Mouse (Mus musculus) testis, adult 2 months (tissue): ENCODE results near the gene Fbxl3. TPM values are rescaled to one million over a fixed set of nuclear protein-coding genes. Genes with fewer than 3 reads are reported as not detected.

Experiments used
- H3K27ac ChIP-seq: fragments of 200-500 bp; 2 replicates; pipeline ENCODE4 v1.5.1; 2012; ENCODE audit warnings: low read depth, low read length; ENCODE audit not compliant: control insufficient read depth, insufficient read depth
- H3K27me3 ChIP-seq: fragments of 200-500 bp; 2 replicates; pipeline ENCODE4 v1.6.1; 2012; ENCODE audit warnings: mild to moderate bottlenecking, low read length, moderate library complexity; ENCODE audit not compliant: control insufficient read depth, insufficient read depth
- H3K36me3 ChIP-seq: fragments of 200-500 bp; 2 replicates; pipeline ENCODE4 v1.6.1; 2012; ENCODE audit warnings: mild to moderate bottlenecking, low read length; ENCODE audit not compliant: control insufficient read depth, insufficient read depth
- H3K4me1 ChIP-seq: fragments of 200-500 bp; 2 replicates; pipeline ENCODE4 v1.6.1; 2012; ENCODE audit warnings: low read length; ENCODE audit not compliant: control insufficient read depth, insufficient read depth
- H3K4me3 ChIP-seq: fragments of 200-500 bp; 2 replicates; pipeline ENCODE4 v1.5.1; 2012; ENCODE audit warnings: low read depth, mild to moderate bottlenecking, low read length, moderate library complexity, mixed read lengths; ENCODE audit not compliant: control insufficient read depth
- CTCF ChIP-seq: fragments of 200-500 bp; IDR thresholded peaks from 2 replicates; pipeline ENCODE4 v1.5.1; 2012; ENCODE audit warnings: low read depth, mild to moderate bottlenecking, inconsistent platforms, low read length, moderate library complexity; ENCODE audit not compliant: control insufficient read depth, insufficient read depth, insufficient replicate concordance
- POLR2A ChIP-seq: fragments of 200-500 bp; IDR thresholded peaks from 2 replicates; pipeline ENCODE4 v1.6.1; 2012; ENCODE audit warnings: low read depth, mild to moderate bottlenecking, inconsistent platforms, low read length, moderate library complexity; ENCODE audit not compliant: control insufficient read depth
- polyA plus RNA-seq: library from polyadenylated mRNA; depleted of rRNA; stranded (reverse); fragments of >200 nt; gene quantifications from 2 replicates; pipeline ENCODE4 v1.2.3, GENCODE M21; 2012

Gene Fbxl3
- polyA plus RNA-seq, 1 experiment: 33.2 TPM

DNA sequence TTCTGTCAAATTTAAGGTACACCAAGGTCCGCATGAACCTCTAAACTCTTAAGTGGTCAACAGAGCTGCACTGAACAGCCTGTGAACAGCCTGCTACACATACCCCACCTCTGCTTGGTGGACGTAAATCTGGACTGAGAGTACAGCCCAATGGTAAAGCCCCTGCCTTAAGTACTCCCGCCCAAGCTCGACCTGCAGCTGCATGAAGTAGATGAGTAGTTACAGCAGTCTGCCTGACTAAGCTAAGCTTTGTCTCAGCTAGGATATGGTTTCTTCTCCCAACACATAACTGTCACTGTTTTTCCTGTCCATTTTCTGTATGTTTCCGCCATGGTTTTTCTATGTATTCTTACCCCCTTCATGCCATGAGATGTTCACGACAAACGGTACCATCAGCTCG, 3.5 kb downstream of the Fbxl3 start:
- H3K36me3 ChIP-seq: no peaks in the 10 kb centered on the region; the same call in 1 of the 2 replicates
- TF ChIP-seq CTCF: no peak
- TF ChIP-seq POLR2A: no peak

DNA sequence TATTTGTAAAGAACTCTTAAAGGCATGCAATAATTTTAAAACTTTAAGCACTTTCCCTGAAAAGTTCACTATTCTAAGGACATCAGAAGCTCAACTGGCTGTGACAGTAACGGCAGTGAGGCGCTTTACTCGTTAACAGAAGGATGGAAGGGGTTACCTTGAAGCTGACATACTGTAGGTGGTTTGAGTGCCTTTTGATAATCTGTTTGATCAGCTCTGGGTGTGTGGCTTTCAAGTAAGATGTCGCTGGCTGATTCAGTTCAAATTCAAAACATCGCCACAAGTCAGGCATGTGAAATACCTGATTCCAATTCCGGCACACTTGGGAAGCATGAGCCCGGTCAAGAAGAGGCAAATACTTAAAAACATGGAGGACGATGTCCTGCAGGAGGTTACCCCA, 4.3 kb downstream of the Fbxl3 start:
- TF ChIP-seq CTCF: no peak
- no peak for TF ChIP-seq POLR2A
- Histone ChIP-seq H3K4me1 (no peaks in the 10 kb centered on the region; the same call in 1 of the 2 replicates), H3K36me3 (no peaks in the 10 kb centered on the region; the same call in 1 of the 2 replicates), H3K27ac (no peak overlapping the region), H3K27me3 (no peaks in the 10 kb centered on the region), H3K4me3 (no peak overlapping the region)

More for the DNA sequence above, 3.5 kb downstream of the Fbxl3 start:
- Histone ChIP-seq H3K4me1 (no peaks in the 10 kb centered on the region; the same call in 1 of the 2 replicates), H3K27ac (no peak overlapping the region), H3K27me3 (no peaks in the 10 kb centered on the region), H3K4me3 (peak overlapping the region; percentile 18; the same call in 1 of the 2 replicates)

DNA sequence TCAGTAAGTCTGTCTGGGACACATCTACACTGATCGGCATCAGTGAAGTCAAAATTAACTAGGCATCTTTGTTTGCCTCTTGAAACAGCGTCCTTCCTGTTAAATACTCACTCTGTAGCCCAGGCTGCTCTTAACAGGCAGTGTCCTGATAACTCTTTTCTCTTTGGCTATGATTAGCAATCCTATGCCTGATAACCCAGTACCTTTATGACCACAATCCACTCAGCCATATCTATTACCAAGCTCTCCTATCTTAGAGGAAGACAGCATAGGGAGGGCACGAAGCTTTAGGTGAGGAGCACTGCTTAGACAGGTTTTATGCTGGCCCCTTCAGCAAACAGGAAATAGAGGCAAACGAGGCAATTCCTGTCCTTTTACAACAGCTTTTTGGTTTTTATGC, 5.7 kb downstream of the Fbxl3 start:
- no peak overlapping the region for H3K27ac ChIP-seq
- H3K4me1 ChIP-seq: no peaks in the 10 kb centered on the region; the same call in 1 of the 2 replicates
- H3K36me3 ChIP-seq: peaks cover 2% of the 10 kb centered on the region
- H3K27me3 ChIP-seq: no peaks in the 10 kb centered on the region
- TF ChIP-seq CTCF: no peak
- no peak for TF ChIP-seq POLR2A
- H3K4me3 ChIP-seq: peak overlapping the region; percentile 42; the same call in 1 of the 2 replicates

DNA sequence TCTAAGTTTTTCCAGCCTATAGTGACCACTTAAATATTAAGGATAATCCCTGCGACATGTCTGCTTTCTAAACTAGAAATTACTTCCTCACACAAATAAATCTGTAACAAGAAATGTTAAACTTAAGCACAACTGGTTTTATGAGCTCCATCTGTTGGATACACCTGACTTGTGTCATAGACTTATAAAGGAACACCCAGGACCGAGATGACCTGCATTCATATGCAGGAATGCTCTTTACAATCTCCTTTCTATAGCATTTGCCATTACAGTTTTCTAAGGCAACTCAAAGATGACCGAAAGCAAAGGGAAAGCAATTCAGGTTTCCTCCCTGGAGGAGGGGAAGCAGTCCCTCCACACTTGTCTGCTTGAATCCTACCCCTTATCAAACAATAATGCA, 6.1 kb downstream of the Fbxl3 start:
- H3K27ac ChIP-seq: no peak overlapping the region
- TF ChIP-seq CTCF (no peak), POLR2A (no peak)
- no peaks in the 10 kb centered on the region for H3K27me3 ChIP-seq
- H3K36me3 ChIP-seq: peaks cover 2% of the 10 kb centered on the region
- peak overlapping the region; percentile 33; the same call in 1 of the 2 replicates for H3K4me3 ChIP-seq
- H3K4me1 ChIP-seq: no peaks in the 10 kb centered on the region; the same call in 1 of the 2 replicates

DNA sequence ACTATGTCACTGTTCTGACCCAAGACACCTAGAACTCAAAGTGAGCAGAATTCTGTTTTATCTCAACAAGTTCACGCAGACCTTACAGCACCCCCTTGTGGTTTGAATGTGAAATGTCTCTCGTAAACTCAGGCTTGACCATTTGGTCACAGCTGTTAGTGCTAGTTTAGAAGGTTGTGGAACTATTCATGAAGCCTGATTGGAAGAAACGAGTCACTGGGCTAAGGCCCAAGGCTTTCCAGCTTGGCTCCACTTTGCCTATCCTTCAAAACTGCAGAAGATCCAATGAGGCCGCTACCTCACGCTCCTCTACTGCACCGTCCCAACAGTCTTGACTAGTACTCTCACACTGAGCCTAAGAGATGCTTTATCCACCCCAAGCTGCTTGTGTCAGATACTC, 10.7 kb downstream of the Fbxl3 start:
- Histone ChIP-seq H3K27ac (no peak overlapping the region; the same call in 1 of the 2 replicates), H3K4me1 (no peaks in the 10 kb centered on the region), H3K36me3 (peaks cover 3% of the 10 kb centered on the region), H3K4me3 (no peak overlapping the region), H3K27me3 (no peaks in the 10 kb centered on the region)
- TF ChIP-seq POLR2A: no peak
- no peak for TF ChIP-seq CTCF

DNA sequence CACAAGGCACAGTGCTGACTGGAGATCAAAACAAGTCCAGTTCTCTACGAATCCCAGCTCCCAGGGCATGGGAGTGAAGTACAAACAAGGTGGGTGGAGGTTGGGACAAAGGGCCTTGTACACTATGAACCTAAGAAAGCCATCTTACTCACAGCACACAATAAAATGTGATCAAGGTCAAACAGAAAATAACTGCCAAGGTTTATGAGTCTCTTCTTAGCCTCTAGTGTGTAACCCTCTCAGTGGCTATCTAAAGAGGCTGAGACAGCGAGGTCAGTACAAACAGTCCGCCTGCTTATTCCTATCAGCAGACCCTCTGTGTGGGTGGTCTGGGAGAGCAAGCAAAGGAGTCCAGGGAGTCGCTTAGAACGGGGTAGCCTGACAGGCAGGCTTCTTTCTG, 11.5 kb downstream of the Fbxl3 start:
- peak overlapping the region; percentile 73; the same call in 1 of the 2 replicates for H3K27ac ChIP-seq
- TF ChIP-seq CTCF: no peak
- no peak for TF ChIP-seq POLR2A
- H3K27me3 ChIP-seq: no peaks in the 10 kb centered on the region
- no peak overlapping the region for H3K4me3 ChIP-seq
- H3K36me3 ChIP-seq: peaks cover 5% of the 10 kb centered on the region
- H3K4me1 ChIP-seq: no peaks in the 10 kb centered on the region

DNA sequence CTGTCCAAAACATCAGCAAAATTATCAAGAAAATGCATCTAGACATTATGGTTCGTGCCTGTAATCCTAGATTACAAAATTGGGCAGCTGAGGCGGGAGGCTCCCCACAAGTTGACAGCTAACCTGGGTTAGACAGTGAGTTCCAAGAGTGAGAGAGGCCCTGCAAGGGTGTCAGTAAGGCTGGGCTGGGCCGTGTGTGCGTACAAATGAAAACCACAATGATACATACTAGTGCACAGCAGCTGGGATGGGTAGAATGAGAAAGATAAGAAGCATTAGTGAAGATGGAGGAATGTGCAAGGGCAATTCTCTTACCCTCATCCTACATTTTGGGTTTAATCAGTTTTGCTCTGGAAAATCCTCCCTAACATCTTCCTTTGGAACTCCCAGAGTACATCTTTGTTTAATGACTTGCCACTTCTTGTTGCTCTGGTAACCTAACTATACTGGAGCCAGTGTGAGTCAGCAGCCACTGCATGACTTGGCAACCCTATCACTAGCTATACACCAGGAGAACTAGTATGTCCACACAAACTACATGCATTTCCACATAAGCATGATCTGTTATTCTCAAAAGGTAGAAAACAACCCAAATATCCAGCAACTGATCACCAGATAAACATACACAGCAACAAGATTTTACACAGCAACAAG, 12.6 kb downstream of the Fbxl3 start:
- Histone ChIP-seq H3K27me3 (no peaks in the 10 kb centered on the region), H3K4me1 (no peaks in the 10 kb centered on the region), H3K36me3 (peaks cover 5% of the 10 kb centered on the region), H3K27ac (peak overlapping the region; percentile 16; the same call in 1 of the 2 replicates), H3K4me3 (no peak overlapping the region)
- TF ChIP-seq CTCF (no peak), POLR2A (no peak)
